Mouse (Mus musculus) heart, postnatal 0 days (tissue): Measurements from ENCODE around the gene Rbms3.

Source experiments
- CTCF ChIP-seq: IDR thresholded peaks from 2 replicates; pipeline ENCODE4 v1.5.1; 2016; ENCODE audit warnings: antibody characterized with exemption, control low read depth, low read depth
- EP300 ChIP-seq: IDR thresholded peaks from 2 replicates; pipeline ENCODE4 v1.6.1; 2016; ENCODE audit warnings: antibody characterized with exemption, low read depth

DNA sequence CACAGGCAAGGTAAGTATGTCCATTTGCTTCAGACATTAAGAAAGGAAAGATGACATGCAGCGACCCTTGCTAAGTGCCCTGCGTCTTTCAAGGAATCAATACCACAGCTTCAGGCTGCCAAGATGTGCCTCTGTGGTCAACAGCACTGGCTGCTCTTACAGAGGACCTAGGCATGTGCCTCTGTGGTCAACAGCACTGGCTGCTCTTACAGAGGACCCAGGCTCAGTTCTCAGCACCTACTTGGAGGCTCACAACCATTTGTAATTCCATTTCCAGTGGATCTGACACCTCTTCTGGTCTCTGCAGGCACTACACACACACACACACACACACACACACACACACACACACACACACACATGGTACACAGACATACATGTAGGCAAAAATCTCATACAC lies 545.2 kb downstream of the Rbms3 start:
- no peak for TF ChIP-seq CTCF
- TF ChIP-seq EP300 = no peak
